Mouse (Mus musculus) adrenal gland, adult 2 months (tissue): Measurements from ENCODE around the gene Ldhal6b. TPM values are rescaled to one million over a fixed set of nuclear protein-coding genes. Genes with fewer than 3 reads are reported as not detected.

Source experiments
- DNase-seq: peaks from one replicate; pipeline ENCODE4 v3.0.0; 2021
- polyA plus RNA-seq: library from polyadenylated mRNA; depleted of rRNA; stranded (reverse); fragments of >200 nt; gene quantifications from 2 replicates; pipeline ENCODE4 v1.2.3, GENCODE M21; 2012
- total RNA-seq, 2 experiments: library from RNA; stranded (reverse); gene quantifications; 2 replicates each; pipeline ENCODE4 v1.2.3; 2021

Gene Ldhal6b
- total and polyA plus RNA-seq, 3 experiments: 0.11 to 0.72 (median 0.59) TPM

- DNase-seq: no peak
Observed at GRCm38 (mm10) chr17:5410336-5410735, 8.2 kb downstream of the Ldhal6b start.

- DNase-seq: no peak
Observed at GRCm38 (mm10) chr17:5407030-5407429, 11.5 kb downstream of the Ldhal6b start.

- no peak for DNase-seq
Observed at GRCm38 (mm10) chr17:5406566-5406965, 12.0 kb downstream of the Ldhal6b start.

GRCm38 (mm10) chr17:5403885-5404284, 14.7 kb downstream of the Ldhal6b start:
- DNase-seq: no peak

GRCm38 (mm10) chr17:5402624-5403023, 15.9 kb downstream of the Ldhal6b start:
- peak; percentile 91 for DNase-seq

GRCm38 (mm10) chr17:5402069-5402468, 16.5 kb downstream of the Ldhal6b start:
- peak; percentile 75 for DNase-seq

GRCm38 (mm10) chr17:5401288-5401687, 17.3 kb downstream of the Ldhal6b start:
- no peak for DNase-seq

- no peak for DNase-seq
Observed at GRCm38 (mm10) chr17:5400435-5401090, 18.0 kb downstream of the Ldhal6b start.

- peak; percentile 85 for DNase-seq
Observed at GRCm38 (mm10) chr17:5397148-5398007, 21.2 kb downstream of the Ldhal6b start.

GRCm38 (mm10) chr17:5396213-5396612, 22.4 kb downstream of the Ldhal6b start:
- DNase-seq: no peak

GRCm38 (mm10) chr17:5395454-5396205, 22.9 kb downstream of the Ldhal6b start:
- DNase-seq: no peak

- no peak for DNase-seq
Observed at GRCm38 (mm10) chr17:5390682-5391081, 27.9 kb downstream of the Ldhal6b start.

GRCm38 (mm10) chr17:5388351-5388750, 30.2 kb downstream of the Ldhal6b start:
- no peak for DNase-seq

GRCm38 (mm10) chr17:5386885-5387545, 31.6 kb downstream of the Ldhal6b start:
- no peak for DNase-seq

GRCm38 (mm10) chr17:5385694-5386093, 32.9 kb downstream of the Ldhal6b start:
- DNase-seq: no peak

- peak; percentile 29 for DNase-seq
Observed at GRCm38 (mm10) chr17:5377930-5378310, 40.6 kb downstream of the Ldhal6b start.

GRCm38 (mm10) chr17:5377151-5377929, 41.2 kb downstream of the Ldhal6b start:
- DNase-seq: no peak

- no peak for DNase-seq
Observed at GRCm38 (mm10) chr17:5372951-5373350, 45.6 kb downstream of the Ldhal6b start.

GRCm38 (mm10) chr17:5371521-5371920, 47.0 kb downstream of the Ldhal6b start:
- DNase-seq: no peak

GRCm38 (mm10) chr17:5371032-5371431, 47.5 kb downstream of the Ldhal6b start:
- no peak for DNase-seq
